Mouse (Mus musculus) adipocyte (in vitro differentiated cells): ENCODE data around the gene Sgms1.

Experiments used
- DNase-seq: peaks from one replicate; pipeline ENCODE4 v3.0.0-alpha.2; 2016; ENCODE audit warnings: low spot score

Gene Sgms1

GRCm38 (mm10) chr19:32242153-32242552 lies 147.4 kb downstream of the Sgms1 start:
- DNase-seq: no peak

- no peak for DNase-seq
Observed at GRCm38 (mm10) chr19:32240417-32240990, 149.0 kb downstream of the Sgms1 start.

GRCm38 (mm10) chr19:32239925-32240324 lies 149.6 kb downstream of the Sgms1 start:
- DNase-seq: no peak

GRCm38 (mm10) chr19:32239459-32239792 lies 150.1 kb downstream of the Sgms1 start:
- DNase-seq: no peak

GRCm38 (mm10) chr19:32238722-32239458 lies 150.6 kb downstream of the Sgms1 start:
- DNase-seq: no peak

GRCm38 (mm10) chr19:32237685-32238084 lies 151.8 kb downstream of the Sgms1 start:
- DNase-seq: no peak

GRCm38 (mm10) chr19:32237173-32237583 lies 152.3 kb downstream of the Sgms1 start:
- DNase-seq: no peak

GRCm38 (mm10) chr19:32234717-32235434 lies 154.6 kb downstream of the Sgms1 start:
- no peak for DNase-seq

- no peak for DNase-seq
Observed at GRCm38 (mm10) chr19:32231292-32231691, 158.2 kb downstream of the Sgms1 start.

GRCm38 (mm10) chr19:32230798-32231197 lies 158.7 kb downstream of the Sgms1 start:
- no peak for DNase-seq

- DNase-seq: no peak
Observed at GRCm38 (mm10) chr19:32230301-32230700, 159.2 kb downstream of the Sgms1 start.

GRCm38 (mm10) chr19:32229776-32230175 lies 159.7 kb downstream of the Sgms1 start:
- no peak for DNase-seq

- no peak for DNase-seq
Observed at GRCm38 (mm10) chr19:32227175-32227574, 162.3 kb downstream of the Sgms1 start.

- no peak for DNase-seq
Observed at GRCm38 (mm10) chr19:32225097-32225490, 164.4 kb downstream of the Sgms1 start.

GRCm38 (mm10) chr19:32224318-32225096 lies 165.0 kb downstream of the Sgms1 start:
- DNase-seq: no peak

GRCm38 (mm10) chr19:32223751-32224174 lies 165.8 kb downstream of the Sgms1 start:
- DNase-seq: no peak

GRCm38 (mm10) chr19:32222083-32222482 lies 167.4 kb downstream of the Sgms1 start:
- DNase-seq: no peak

GRCm38 (mm10) chr19:32220991-32221390 lies 168.5 kb downstream of the Sgms1 start:
- DNase-seq: no peak

GRCm38 (mm10) chr19:32216710-32217109 lies 172.8 kb downstream of the Sgms1 start:
- no peak for DNase-seq

GRCm38 (mm10) chr19:32214905-32215806 lies 174.4 kb downstream of the Sgms1 start:
- no peak for DNase-seq

GRCm38 (mm10) chr19:32213577-32213976 lies 175.9 kb downstream of the Sgms1 start:
- DNase-seq: no peak

GRCm38 (mm10) chr19:32211293-32211585 lies 178.3 kb downstream of the Sgms1 start:
- no peak for DNase-seq
